Mouse (Mus musculus): Measurements from ENCODE around the gene Cluh. TPM values are rescaled to one million over a fixed set of nuclear protein-coding genes. Genes with fewer than 3 reads are reported as not detected.

Cluh gene
- total RNA-seq, 2 experiments from 2014 or later: 215 to 219 TPM

DNA sequence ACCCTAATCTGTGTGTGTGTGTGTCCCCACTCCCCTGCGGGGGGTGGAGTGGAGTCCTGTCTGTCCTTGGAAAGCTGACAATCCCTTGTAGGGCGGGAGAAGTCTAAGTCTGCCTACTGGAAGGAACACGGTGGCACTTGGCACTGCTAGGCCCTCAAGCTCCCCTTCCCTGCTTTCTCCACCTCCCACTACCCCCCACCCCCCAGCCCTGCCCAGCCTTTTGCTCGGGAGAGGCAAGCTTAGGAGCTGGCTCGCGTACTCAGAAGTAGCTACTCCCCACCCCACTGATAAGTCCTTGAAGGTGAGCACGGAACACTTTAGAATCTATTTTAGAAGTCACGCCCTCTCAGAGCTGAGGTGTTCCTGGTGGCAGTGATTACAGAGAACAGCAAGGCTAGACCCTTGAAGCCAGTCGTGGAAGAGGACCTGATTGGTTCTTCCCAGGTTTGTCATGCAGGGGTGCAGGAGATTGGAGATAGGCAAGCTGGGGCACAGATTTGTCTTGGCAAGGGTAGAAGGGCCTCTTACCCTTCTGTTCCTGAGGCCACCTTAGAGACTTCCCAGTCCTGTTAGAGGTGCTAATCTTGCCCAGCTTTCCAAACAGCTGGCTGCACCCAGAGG is 10.4 kb upstream of the Cluh start:
- intact Hi-C loops (cut with DNase I): loop anchor here (5.0 to 10.0 kb wide), 2 partner anchors 133 to 206 kb away; partner anchors contain the start of gene Mettl16
- DNase-seq: peak in 1 of 2 experiments; percentile 23

GRCm38 (mm10) chr11:74639628-74640027 is 9.7 kb upstream of the Cluh start:
- intact Hi-C loops (cut with DNase I): loop anchor here (5.0 to 10.0 kb wide), 2 partner anchors 133 to 205 kb away; partner anchors contain the start of gene Mettl16
- DNase-seq: no peak

GRCm38 (mm10) chr11:74647966-74648365 is 1.3 kb upstream of the Cluh start:
- no peak for DNase-seq
- intact Hi-C loops (cut with DNase I): loop anchor here (2.0 kb wide), 1 partner anchor 75 kb away; no protein-coding TSS in a partner anchor

DNA sequence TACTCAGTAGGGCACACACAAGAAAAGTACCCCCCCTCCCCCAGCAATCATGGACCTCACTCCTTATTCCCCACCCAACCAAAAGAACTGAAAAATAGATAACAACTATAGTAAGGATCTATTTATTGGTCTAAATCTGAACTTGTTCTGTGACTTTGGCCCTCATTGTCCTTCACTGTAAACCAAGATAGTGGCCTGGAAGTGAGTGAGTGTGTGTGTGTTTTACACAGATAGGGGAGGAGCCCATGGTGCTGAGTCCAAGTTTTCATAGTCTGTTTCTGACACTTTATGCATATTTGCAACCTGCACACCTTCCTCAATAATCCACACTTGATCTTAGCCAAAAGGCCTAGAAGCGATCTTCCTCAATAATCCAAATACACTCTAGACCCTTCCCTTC is 619 bp upstream of the Cluh start:
- DNase-seq: no peak
- intact Hi-C loops (cut with DNase I): loop anchor here (2.0 kb wide), 1 partner anchor 74 kb away; no protein-coding TSS in a partner anchor

DNA sequence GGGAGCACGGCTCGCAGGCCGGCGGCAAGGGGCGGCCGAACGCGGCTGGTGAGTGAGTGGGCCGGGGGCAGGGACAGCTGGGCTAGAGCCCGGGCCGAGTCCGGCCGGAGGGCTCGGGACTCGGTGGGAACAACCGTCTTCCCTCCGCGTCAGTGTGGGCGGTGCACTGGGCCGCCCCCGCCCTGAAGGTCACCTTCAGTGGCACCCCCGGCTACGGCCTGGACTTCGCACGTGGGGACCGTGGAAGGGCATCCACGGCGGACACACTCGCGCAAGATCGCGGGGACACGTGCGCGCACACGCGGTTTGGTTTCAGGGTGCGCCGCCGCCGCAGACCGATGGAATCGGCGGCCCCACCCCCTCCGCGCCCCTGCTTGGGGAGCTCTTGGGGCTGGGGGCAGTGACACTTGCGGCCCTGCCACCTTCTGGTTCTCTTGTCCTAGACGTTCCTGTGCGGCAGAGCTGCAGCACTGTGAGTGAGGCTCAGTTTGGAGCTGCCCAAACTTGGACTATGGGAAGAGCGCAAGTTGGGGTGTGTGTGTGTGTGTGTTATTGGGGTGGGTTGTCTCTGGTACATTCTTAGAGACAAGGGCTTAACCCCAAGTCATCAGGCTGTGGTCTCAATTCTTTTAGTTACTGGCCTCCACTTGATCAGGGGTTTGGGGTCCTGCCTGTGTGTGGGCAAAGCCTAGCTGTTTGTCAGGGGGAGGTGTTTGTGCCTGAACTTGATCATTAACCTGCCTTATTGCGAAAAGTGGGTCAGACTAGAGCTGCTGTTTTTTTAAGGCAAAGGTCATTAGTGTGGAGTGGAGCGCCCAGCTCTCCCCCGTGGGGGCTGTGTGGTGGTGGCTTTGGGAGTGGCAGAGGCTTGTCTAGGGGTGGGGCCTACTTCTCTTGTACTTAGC is 604 bp downstream of the Cluh start:
- intact Hi-C loops (cut with DNase I): loop anchor here (2.0 to 5.0 kb wide), 2 partner anchors 37 to 73 kb away; no protein-coding TSS in a partner anchor
- no peak for DNase-seq

GRCm38 (mm10) chr11:74650576-74651100 is 1.3 kb downstream of the Cluh start:
- intact Hi-C loops (cut with DNase I): loop anchor here (5.0 kb wide), 1 partner anchor 37 kb away; no protein-coding TSS in a partner anchor
- DNase-seq: no peak

DNA sequence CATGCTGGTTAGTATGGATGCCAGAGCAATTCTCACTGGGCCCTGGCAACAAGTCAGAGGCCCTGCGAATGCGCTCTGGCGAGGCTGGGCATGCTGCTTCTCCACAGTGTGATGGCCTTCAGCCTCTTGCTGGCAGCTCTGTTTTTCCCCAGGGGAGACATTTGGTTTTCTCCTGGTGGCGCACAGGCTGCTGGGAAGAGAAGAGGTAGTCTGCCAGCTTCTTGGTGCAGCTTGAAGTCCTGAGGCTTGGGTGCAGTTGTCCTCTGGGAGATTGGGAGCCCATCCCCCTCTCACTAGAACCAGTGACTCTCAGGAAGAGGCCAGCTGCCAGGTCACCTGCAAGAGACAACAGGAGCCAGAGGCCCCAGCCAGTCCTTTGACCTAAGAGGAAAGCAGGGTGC is 3.5 kb downstream of the Cluh start:
- intact Hi-C loops (cut with DNase I): loop anchor here (5.0 kb wide), 1 partner anchor 35 kb away; no protein-coding TSS in a partner anchor
- peak; percentile 57 to 60 for DNase-seq

GRCm38 (mm10) chr11:74653385-74653784 is 4.1 kb downstream of the Cluh start:
- intact Hi-C loops (cut with DNase I): loop anchor here (5.0 kb wide), 1 partner anchor 34 kb away; no protein-coding TSS in a partner anchor
- peak; percentile 38 to 45 for DNase-seq

DNA sequence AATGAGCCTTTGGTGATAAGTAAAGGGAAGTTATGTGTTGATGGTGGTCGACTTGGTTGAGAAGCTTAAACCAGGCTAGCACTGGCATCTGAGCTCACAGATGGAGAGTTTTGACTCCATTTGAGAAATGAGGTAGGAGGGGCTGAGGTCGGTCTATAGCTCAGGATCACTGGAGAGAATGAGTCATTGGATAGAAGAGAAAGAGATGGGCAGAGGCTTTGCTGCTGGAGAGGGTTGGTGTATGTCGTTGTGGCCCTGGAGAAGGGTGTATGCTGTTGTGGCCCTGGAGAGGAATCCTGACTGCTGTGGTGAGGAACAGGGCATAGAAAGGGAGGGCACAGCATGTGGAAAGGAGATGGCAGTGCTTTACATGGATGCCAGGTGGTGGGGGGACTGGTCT is 6.6 kb downstream of the Cluh start:
- no peak for DNase-seq
- intact Hi-C loops (cut with DNase I): no loop called here

DNA sequence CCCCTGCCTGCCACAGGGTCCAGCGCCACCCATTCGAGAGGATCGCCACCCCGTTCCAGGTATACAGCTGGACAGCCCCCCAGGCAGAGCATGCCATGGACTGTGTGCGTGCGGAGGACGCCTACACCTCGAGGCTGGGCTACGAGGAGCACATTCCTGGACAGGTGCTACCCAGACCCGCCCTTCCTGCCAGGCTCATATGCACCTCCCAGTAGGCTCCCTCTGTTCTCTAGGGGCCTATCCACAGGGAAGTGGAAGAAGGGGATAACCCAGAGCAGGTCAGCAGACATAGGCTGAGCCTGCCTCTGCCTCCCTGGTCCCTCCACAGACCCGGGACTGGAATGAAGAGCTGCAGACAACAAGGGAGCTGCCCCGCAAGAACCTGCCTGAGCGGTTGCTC is 11.0 kb downstream of the Cluh start:
- intact Hi-C loops (cut with DNase I): no loop called here
- no peak for DNase-seq

DNA sequence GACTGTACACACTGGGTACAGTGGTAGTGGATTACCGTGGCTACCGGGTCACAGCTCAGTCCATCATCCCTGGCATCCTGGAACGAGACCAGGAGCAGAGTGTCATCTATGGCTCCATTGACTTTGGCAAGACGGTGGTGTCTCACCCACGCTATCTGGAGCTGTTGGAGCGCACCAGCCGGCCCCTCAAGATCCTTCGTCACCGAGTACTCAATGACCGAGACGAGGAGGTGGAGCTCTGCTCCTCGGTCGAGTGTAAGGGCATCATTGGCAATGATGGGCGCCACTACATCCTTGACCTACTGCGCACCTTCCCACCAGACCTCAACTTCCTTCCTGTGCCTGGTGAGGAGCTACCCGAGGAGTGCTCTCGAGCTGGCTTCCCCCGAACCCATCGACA is 12.3 kb downstream of the Cluh start:
- no peak for DNase-seq
- intact Hi-C loops (cut with DNase I): no loop called here

DNA sequence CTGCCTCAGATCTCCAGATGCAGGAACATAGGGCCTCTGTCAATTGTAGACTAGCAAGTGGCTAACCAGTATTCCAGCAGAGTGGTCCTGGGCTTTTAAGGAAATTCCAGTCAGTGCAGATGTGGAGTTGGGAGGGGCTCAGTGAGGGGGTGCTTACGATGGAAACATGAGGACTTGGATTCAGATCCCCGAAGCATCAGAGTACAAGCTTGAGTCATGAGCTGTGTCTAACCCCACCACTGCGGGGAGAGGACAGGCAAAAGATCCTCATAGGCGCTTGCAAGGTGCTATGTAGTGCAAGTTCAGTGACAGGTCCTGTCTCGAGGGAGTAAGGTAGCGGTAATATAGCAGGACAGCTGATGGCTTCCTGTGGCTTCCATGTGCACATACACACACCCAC is 12.9 kb downstream of the Cluh start:
- intact Hi-C loops (cut with DNase I): no loop called here
- DNase-seq: no peak

DNA sequence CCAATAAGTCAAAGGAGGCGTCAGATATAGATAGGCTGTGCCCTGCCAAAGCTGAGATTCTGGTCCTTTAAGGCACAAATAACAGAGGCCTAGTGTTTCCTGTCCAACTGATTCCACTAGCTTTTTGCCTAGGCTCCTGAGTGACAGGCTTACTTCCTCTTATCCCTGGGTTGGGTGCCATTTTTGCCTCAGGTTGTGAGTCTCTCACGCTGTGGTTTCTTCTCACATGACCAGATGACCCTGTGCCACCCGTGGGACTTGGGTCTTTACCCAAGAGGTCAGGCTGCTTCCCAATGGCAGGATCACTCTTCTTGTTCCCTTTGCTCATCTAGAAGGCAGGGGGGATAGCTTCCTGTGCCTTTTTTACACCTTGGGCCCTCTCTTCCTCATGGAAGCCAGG is 15.0 kb downstream of the Cluh start:
- intact Hi-C loops (cut with DNase I): no loop called here
- DNase-seq: no peak

DNA sequence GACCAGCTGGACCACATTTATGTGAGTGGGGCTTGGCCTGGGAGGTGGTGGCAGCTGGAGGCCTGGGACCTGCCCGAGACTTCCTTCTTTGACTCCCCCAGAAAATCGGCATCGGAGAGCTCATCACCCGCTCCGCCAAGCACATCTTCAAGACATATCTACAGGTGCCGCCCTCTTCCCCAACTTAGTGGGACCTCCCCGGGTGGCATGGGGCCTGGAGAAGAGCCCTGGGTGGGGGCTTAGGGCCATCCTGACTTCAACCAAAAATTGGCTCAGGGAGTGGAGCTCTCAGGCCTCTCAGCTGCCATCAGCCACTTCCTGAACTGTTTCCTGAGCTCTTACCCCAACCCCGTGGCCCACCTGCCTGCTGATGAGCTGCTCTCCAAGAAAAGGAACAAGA is 15.6 kb downstream of the Cluh start:
- intact Hi-C loops (cut with DNase I): no loop called here
- no peak for DNase-seq

GRCm38 (mm10) chr11:74665631-74666283 is 16.5 kb downstream of the Cluh start:
- no peak for DNase-seq
- intact Hi-C loops (cut with DNase I): no loop called here

- intact Hi-C loops (cut with DNase I): no loop called here
- no peak for DNase-seq
Measured at GRCm38 (mm10) chr11:74666284-74666652, 17.0 kb downstream of the Cluh start.

DNA sequence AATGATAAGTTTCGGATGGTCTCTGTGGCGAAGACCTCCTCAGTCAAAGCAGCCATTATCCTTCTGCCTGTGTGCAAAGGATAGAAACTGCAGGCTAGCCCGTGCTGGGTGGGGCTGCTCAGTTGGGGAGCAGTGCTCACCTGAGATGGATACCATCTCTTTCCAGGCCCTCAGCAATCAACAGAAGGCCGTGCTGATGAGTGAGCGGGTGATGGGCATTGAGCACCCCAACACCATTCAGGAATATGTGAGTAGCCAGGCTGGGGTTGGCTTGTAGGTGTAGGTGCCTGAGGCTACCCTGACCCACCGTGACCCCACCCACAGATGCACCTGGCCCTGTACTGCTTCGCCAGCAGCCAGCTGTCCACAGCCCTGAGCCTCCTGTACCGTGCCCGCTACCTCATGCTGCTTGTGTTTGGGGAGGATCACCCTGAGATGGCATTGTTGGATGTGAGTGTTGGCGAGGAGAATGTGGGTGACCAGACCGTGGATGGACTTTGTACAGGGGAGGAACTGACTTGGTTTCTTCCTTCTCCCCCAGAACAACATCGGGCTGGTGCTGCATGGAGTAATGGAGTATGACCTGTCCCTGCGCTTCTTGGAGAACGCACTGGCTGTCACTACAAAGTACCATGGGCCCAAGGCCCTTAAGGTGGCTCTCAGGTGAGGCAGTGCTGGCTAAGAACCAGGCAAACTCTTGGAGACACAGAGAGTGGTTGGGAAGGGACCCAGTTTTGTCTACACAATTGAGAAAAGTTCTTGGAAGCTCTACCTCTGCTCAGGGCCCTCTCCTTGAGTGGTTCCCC is 17.7 kb downstream of the Cluh start:
- intact Hi-C loops (cut with DNase I): no loop called here
- DNase-seq: no peak

DNA sequence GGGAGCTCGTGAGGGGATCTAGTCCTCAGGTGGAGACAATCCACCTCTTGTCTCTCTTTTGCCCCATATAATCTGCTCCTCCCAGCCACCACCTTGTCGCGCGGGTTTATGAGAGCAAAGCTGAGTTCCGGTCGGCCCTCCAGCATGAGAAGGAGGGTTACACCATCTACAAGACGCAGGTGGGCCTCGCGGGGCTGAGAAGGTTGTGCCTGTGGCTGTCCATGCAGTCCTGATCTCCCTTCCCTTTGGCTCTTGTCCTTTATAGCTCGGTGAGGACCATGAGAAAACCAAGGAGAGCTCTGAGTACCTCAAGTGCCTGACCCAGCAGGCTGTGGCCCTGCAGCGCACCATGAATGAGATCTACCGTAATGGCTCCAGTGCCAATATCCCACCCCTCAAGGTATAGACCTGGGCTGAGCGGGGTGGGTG is 18.3 kb downstream of the Cluh start:
- no peak for DNase-seq
- intact Hi-C loops (cut with DNase I): no loop called here

- intact Hi-C loops (cut with DNase I): no loop called here
- DNase-seq: no peak
Measured at GRCm38 (mm10) chr11:74668466-74668865, 19.2 kb downstream of the Cluh start.

DNA sequence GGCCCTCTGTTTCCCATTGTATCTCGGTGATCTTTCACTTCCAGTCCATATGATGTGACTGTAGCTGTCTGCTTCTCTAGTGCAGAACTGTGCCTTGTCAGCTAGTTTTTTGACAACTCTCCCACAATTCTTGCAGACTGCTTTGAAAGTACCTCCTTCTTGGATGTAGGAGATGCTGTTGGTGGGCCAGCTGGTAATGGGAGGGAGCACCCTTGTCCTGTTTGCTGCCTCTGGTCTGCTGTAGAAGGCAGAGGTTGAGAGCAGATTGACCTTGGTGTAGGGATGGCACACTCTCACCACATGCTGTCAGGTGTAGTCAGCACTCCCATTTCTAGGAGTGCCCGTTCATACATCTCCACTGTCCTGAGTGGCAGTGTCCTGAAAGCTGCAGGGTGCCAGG is 19.7 kb downstream of the Cluh start:
- intact Hi-C loops (cut with DNase I): no loop called here
- DNase-seq: no peak
